Mouse (Mus musculus): ENCODE data around the gene Ppp1r14a. TPM values are rescaled to one million over a fixed set of nuclear protein-coding genes. Genes with fewer than 3 reads are reported as not detected.

The Ppp1r14a gene
- polyA plus RNA-seq, 1 experiment from 2014 or later: 35.5 TPM

DNA sequence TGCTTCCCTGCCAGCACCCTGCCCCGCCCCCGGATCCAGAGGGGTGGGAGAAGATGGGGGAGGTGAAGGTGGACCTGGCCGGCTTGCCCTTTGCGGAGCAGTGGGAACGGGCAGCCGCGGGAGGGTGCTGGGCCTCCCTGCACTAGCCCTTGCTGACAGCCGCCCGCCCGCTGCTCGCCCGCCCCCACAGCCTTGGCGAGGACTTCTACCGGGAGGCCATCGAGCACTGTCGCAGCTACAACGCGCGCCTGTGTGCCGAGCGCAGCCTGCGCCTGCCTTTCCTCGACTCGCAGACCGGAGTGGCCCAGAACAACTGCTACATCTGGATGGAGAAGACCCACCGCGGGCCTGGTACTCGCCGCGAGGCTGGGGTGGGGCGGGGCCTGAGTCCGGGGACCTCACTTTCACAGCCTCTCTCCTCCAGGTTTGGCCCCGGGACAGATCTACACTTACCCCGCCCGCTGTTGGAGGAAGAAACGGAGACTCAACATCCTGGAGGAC, 20.2 kb downstream of the Ppp1r14a start:
- H3K9me3 ChIP-seq: no peaks in the 10 kb centered on the region
- peak; percentile 52 for DNase-seq (ENCODE audit: low spot score)
- under 1% methylated on average over 36 of the region's 36 CpGs for WGBS
- peaks cover 60% of the 10 kb centered on the region for H3K27me3 ChIP-seq (ENCODE audit: insufficient read depth, poor library complexity, severe bottlenecking)
- peak overlapping the region; percentile 84 for H3K27ac ChIP-seq
- H3K4me3 ChIP-seq: peak overlapping the region; percentile 76
- peaks cover 33% of the 10 kb centered on the region for H3K36me3 ChIP-seq
- H3K4me1 ChIP-seq (replicated peaks): peaks cover 75% of the 10 kb centered on the region

DNA sequence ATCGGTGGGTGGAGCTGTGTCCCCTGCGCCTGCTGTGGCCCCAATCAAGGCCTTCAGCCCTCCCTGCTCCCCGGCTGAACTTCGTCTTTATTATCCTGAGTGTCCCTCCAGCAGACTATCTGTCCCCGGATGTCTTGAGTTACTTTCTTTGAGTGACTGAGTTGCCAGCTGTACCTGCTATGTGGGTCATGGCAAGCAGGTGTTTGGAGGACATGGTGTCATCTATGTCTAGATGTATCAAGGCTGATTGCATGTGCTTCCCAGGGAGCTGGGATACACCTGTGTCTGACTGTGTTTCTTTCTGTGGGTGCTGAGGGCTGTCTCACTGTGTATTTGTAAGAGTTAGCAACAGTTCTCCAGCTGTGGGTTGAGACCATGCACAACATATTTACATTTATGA, 20.6 kb downstream of the Ppp1r14a start:
- Histone ChIP-seq H3K36me3 (peaks cover 38% of the 10 kb centered on the region), H3K27ac (peak overlapping the region; percentile 84), H3K4me1 (replicated peaks) (peaks cover 75% of the 10 kb centered on the region), H3K4me3 (peak overlapping the region; percentile 76), H3K27me3 (ENCODE audit: insufficient read depth, poor library complexity, severe bottlenecking) (peaks cover 57% of the 10 kb centered on the region), H3K9me3 (no peaks in the 10 kb centered on the region)
- 8% methylated on average over 5 of the region's 5 CpGs for WGBS
- no peak for DNase-seq (ENCODE audit: low spot score)

DNA sequence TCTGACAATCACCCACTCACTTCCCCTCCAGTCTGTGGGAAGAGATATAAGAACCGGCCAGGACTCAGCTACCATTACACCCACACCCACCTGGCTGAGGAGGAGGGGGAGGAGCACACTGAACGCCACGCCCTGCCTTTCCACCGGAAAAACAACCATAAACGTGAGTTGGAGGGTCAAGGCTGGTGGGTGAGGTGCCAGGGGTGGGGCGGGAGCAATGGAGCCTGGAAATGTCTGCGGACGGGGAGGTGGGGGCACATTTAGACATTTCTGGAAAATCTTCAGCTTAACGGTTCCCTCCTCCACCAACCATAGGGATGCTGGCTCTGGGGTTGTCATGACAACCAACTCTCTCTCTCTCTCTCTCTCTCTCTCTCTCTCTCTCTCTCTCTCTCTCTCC, 23.9 kb downstream of the Ppp1r14a start:
- Histone ChIP-seq H3K4me1 (replicated peaks) (peaks cover 75% of the 10 kb centered on the region), H3K9me3 (no peaks in the 10 kb centered on the region), H3K27me3 (ENCODE audit: insufficient read depth, poor library complexity, severe bottlenecking) (peaks cover 39% of the 10 kb centered on the region), H3K36me3 (peaks cover 56% of the 10 kb centered on the region), H3K27ac (no peak overlapping the region; the same call in 1 of the 2 replicates), H3K4me3 (peak overlapping the region; percentile 9; the same call in 1 of the 2 replicates)
- WGBS: 37% methylated on average over 9 of the region's 9 CpGs
- no peak for DNase-seq (ENCODE audit: low spot score)

DNA sequence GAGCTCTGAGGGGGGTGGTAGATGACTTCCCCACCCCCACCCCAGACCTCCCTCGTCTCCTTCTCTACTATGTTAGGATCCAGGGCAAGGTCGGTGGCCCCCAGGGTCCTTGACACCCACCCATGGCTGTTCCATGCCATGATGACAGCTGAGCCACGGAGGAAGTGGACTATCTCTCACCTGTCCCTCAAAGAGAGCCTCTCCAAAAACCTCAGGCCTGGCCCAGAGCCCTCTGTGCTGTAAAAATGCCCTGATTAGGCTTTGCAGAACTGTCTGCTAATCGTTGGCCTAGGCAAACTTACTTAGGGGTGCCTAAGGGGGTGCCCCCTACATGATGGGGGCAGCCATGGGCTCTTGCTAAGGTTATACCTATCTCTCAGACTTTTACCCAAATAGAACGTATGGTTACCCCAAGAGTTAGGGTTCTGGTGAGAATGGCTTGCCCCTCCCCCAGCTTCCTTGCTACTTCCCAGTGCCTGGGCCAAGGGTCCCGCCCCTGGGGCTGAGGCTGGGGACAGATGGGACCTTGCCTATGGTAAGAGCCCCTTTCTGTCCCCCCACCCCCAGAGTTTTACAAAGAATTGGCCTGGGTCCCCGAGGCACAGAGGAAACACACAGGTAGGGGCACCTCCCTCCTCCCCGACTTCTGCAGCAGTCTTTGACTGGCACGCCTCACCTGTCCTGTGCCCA, 24.6 kb downstream of the Ppp1r14a start:
- peaks cover 32% of the 10 kb centered on the region for H3K27me3 ChIP-seq (ENCODE audit: insufficient read depth, poor library complexity, severe bottlenecking)
- peaks cover 56% of the 10 kb centered on the region for H3K36me3 ChIP-seq
- WGBS: 47% methylated on average over 9 of the region's 9 CpGs
- DNase-seq (ENCODE audit: low spot score): no peak
- H3K9me3 ChIP-seq: no peaks in the 10 kb centered on the region
- no peak overlapping the region for H3K4me3 ChIP-seq
- 0 out of 2 replicates have a peak overlapping the region, but pooled peaks have one; percentile 3 for H3K27ac ChIP-seq
- H3K4me1 ChIP-seq (replicated peaks): peaks cover 75% of the 10 kb centered on the region

DNA sequence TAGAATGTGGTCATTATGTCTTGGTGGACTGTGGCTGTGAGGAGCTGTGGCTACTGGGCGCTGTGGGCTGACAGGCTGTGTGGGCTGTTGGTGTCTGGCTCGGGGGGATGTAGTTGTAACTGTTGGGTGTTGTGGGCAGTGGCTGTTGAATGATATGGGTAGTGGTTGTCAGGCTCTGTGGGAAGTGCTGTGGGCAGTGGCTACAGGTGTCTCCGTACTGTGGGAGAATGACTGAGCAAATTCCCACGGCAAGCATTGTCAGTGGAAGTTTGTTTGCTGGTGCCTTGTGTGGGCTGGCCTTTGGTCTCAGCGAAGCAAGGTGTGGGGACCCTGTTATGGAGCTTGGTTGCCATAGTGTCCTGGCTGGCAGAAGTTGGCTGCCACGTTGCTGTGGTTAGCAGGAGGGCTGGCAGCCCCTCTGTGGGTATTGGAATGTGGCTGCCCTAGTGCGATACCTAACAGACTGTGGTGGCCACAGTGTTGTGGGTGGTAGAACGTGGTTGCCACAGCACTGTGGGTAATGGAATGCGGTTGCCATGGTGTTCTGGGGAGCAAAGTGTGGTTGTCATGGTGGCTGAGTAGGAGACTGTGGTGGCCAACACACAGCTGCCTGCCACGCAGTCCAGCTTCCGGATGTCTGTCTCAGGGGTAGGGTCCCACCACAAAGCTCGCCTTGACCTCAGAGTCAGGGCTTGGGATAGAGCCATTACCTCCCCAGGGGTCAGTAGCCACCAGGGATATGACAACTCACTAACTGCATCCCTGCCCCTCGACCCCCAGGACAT, 25.9 kb downstream of the Ppp1r14a start:
- peaks cover 75% of the 10 kb centered on the region for H3K4me1 ChIP-seq (replicated peaks)

GRCm38 (mm10) chr7:29316137-29316734, 27.1 kb downstream of the Ppp1r14a start:
- no peak for DNase-seq (ENCODE audit: low spot score)
- H3K4me1 ChIP-seq (replicated peaks): peaks cover 86% of the 10 kb centered on the region
- peaks cover 49% of the 10 kb centered on the region for H3K36me3 ChIP-seq
- peaks cover 7% of the 10 kb centered on the region for H3K27me3 ChIP-seq (ENCODE audit: insufficient read depth, poor library complexity, severe bottlenecking)
- H3K9me3 ChIP-seq: no peaks in the 10 kb centered on the region
- peak overlapping the region; percentile 44 for H3K4me3 ChIP-seq
- 64% methylated on average over 17 of the region's 17 CpGs for WGBS
- peak overlapping the region; percentile 93 for H3K27ac ChIP-seq

More for the DNA sequence above, 25.9 kb downstream of the Ppp1r14a start:
- Histone ChIP-seq H3K27me3 (ENCODE audit: insufficient read depth, poor library complexity, severe bottlenecking) (peaks cover 19% of the 10 kb centered on the region), H3K9me3 (no peaks in the 10 kb centered on the region), H3K4me3 (peak overlapping the region; percentile 1; the same call in 1 of the 2 replicates), H3K36me3 (peaks cover 56% of the 10 kb centered on the region), H3K27ac (peak overlapping the region; percentile 93)
- DNase-seq (ENCODE audit: low spot score): peak; percentile 76
- WGBS: 57% methylated on average over 13 of the region's 13 CpGs

DNA sequence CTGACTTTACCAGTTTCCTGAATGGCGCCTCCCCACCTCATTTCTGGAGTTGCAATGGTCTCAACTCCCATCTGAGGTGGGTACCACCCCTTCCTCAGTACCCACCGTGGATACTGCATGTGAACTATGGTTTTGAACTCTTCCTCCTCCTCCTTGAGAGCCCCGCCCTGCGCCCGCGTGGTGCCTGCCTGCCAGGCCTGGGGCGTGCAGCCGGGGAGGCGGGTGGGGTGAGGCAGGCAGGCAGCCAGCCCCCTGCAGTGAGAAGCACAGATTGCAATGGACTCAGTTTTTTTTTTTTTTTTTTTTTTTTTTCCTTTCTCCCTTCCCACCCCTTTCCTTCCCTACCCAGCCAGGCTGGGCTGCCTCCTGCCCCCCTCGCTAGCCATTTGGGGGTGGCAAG, 27.9 kb downstream of the Ppp1r14a start:
- H3K4me3 ChIP-seq: peak overlapping the region; percentile 44
- peak overlapping the region; percentile 93 for H3K27ac ChIP-seq
- peaks cover 4% of the 10 kb centered on the region; the same call in 1 of the 2 replicates for H3K27me3 ChIP-seq (ENCODE audit: insufficient read depth, poor library complexity, severe bottlenecking)
- H3K4me1 ChIP-seq (replicated peaks): peaks cover 93% of the 10 kb centered on the region
- H3K36me3 ChIP-seq: peaks cover 45% of the 10 kb centered on the region
- peak; percentile 54 for DNase-seq (ENCODE audit: low spot score)
- WGBS: 1% methylated on average over 10 of the region's 10 CpGs
- H3K9me3 ChIP-seq: no peaks in the 10 kb centered on the region

GRCm38 (mm10) chr7:29317558-29317957, 28.4 kb downstream of the Ppp1r14a start:
- H3K27me3 ChIP-seq (ENCODE audit: insufficient read depth, poor library complexity, severe bottlenecking): peaks cover 4% of the 10 kb centered on the region; the same call in 1 of the 2 replicates
- no peaks in the 10 kb centered on the region for H3K9me3 ChIP-seq
- H3K4me1 ChIP-seq (replicated peaks): peaks cover 95% of the 10 kb centered on the region
- peak overlapping the region; percentile 44 for H3K4me3 ChIP-seq
- peak; percentile 90 for DNase-seq (ENCODE audit: low spot score)
- 0% methylated on average over 2 of the region's 2 CpGs for WGBS
- H3K36me3 ChIP-seq: peaks cover 41% of the 10 kb centered on the region
- H3K27ac ChIP-seq: peak overlapping the region; percentile 93

GRCm38 (mm10) chr7:29318115-29318911, 29.2 kb downstream of the Ppp1r14a start:
- peaks cover 88% of the 10 kb centered on the region for H3K4me1 ChIP-seq (replicated peaks)
- 2% methylated on average over 18 of the region's 18 CpGs for WGBS
- peak overlapping the region; percentile 93 for H3K27ac ChIP-seq
- no peaks in the 10 kb centered on the region for H3K9me3 ChIP-seq
- peak overlapping the region; percentile 44 for H3K4me3 ChIP-seq
- peaks cover 40% of the 10 kb centered on the region for H3K36me3 ChIP-seq
- H3K27me3 ChIP-seq (ENCODE audit: insufficient read depth, poor library complexity, severe bottlenecking): peaks cover 4% of the 10 kb centered on the region; the same call in 1 of the 2 replicates
- peak; percentile 49 for DNase-seq (ENCODE audit: low spot score)

DNA sequence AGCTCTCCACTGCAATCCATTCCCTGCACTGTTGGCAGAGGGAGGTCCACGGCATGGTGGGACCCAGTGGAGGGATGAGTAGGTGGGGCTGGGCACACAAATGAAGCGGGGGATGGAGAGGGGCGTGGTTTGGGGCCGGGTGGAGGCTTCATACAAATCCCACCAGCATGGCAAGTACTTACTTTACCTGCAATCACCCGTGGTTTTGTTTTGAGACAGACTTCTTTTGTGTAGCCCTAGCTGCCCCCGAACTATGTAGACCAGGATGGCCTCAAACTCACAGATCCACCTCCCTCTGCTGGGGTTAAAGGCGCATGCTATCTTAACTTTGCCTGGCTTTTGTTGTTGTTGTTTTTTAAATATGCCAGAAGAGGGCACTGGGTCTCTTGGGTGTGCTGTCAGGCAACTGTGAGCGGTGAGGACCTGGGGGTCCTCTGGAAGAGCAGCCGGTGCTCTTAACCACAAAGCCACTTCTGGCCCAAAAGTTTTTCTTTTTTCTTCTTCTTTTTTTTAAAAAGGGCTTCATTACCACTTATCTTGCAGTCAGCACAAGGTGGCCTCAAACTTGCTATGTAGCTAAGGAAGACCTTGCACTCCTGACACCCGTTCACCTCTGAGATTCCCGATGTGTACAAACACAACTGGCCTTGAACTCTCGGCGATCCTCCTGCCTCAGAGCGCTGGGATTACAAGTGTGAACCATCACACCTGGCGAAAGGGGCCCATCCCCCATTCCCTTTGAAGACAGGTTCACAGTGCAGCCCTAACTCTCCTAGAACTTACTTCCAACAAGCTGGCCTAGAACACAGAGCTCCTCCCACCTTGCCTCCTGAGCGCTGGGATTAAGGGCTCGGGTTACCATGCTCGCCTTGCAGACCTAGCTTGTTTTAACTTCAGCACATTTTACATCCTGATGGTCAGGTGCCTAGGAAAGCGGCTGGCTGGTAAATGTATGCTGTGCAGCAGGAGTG, 30.5 kb downstream of the Ppp1r14a start:
- 10% methylated on average over 19 of the region's 19 CpGs for WGBS

GRCm38 (mm10) chr7:29327087-29327486, 38.0 kb downstream of the Ppp1r14a start:
- peaks cover 72% of the 10 kb centered on the region for H3K36me3 ChIP-seq
- WGBS: 85% methylated on average over 6 of the region's 6 CpGs
- H3K27ac ChIP-seq: no peak overlapping the region

More for the DNA sequence above, 30.5 kb downstream of the Ppp1r14a start:
- no peaks in the 10 kb centered on the region for H3K9me3 ChIP-seq
- H3K4me3 ChIP-seq: peak overlapping the region; percentile 44
- peak overlapping the region; percentile 93 for H3K27ac ChIP-seq
- peaks cover 74% of the 10 kb centered on the region for H3K4me1 ChIP-seq (replicated peaks)
- peak; percentile 43 for DNase-seq (ENCODE audit: low spot score)
- H3K27me3 ChIP-seq (ENCODE audit: insufficient read depth, poor library complexity, severe bottlenecking): no peaks in the 10 kb centered on the region
- H3K36me3 ChIP-seq: peaks cover 39% of the 10 kb centered on the region

More at GRCm38 (mm10) chr7:29327087-29327486, 38.0 kb downstream of the Ppp1r14a start:
- H3K4me3 ChIP-seq: no peak overlapping the region
- no peak for DNase-seq (ENCODE audit: low spot score)
- H3K27me3 ChIP-seq (ENCODE audit: insufficient read depth, poor library complexity, severe bottlenecking): no peaks in the 10 kb centered on the region
- H3K9me3 ChIP-seq: no peaks in the 10 kb centered on the region
- peaks cover 2% of the 10 kb centered on the region; the same call in 1 of the 2 replicates for H3K4me1 ChIP-seq (replicated peaks)
